ENCODE assay signal across 8 mouse cellular contexts in the genomic region with DNA sequence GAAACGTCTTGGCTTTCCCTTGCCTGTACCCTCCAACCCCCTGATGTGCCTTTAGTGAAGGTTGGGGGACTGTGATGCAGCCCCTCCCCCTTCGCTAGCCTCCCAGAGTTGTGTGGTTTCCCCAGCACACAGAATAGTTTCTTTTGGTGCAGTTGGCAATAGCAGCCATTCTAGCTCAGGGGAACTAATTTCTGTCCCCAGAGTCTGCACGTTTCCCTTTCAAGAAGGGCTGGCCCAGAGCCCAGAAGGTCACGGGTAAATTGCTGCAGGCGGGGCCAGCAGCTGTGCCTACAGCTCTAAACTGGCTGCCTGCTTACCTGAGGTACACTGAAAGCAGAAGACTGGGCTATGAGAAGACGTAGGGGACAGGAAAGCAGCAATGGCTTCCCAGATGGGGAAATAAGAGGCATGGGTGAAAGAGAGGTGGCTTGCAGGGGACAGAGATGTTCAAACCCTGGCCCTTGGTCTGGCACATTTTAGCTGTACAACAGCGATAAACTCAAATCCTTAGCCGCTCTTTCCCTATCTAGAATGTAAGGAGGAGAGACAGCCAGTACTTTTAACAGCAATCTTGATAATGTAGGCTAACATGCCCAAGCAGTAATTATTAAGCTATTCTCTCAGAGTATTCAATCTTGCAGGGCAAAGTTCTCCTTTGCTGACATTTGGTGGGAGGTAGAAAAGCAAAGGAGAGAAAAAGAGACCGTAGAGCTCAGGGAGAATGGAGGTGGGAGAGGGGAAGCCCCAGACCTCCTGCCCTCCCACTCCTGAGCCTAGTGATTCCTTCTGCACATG. TPM values are rescaled to one million over a fixed set of nuclear protein-coding genes. Genes with fewer than 3 reads are reported as not detected.
DNase-seq lines count a peak whose midpoint lies in the region; ATAC-seq and TF ChIP-seq lines count a peak whose summit lies in the region.

No protein-coding gene starts in this region.

- H3K4me3 ChIP-seq in forebrain, embryonic 15.5 days, result peak overlapping the region; percentile 34
- H3K4me3 ChIP-seq in heart, postnatal 0 days (ENCODE audit: low read depth, low read length), result peak overlapping the region; percentile 52
- H3K4me3 ChIP-seq in lung, embryonic 16.5 days (ENCODE audit: low read length), result peak overlapping the region; percentile 49

- WGBS in forebrain, embryonic 15.5 days, result 20% methylated on average over 9 of the region's 9 CpGs
- WGBS in heart, postnatal 0 days, result 13% methylated on average over 9 of the region's 9 CpGs
- 21% methylated on average over 9 of the region's 9 CpGs for WGBS in lung, embryonic 16.5 days

- no peaks in the 10 kb centered on the region for H3K36me3 ChIP-seq in forebrain, embryonic 15.5 days
- no peaks in the 10 kb centered on the region for H3K36me3 ChIP-seq in heart, postnatal 0 days (replicated peaks; ENCODE audit: control insufficient read depth, insufficient read depth, low read length)
- H3K36me3 ChIP-seq in lung, embryonic 16.5 days (ENCODE audit: control insufficient read depth, insufficient read depth, low read length), result no peaks in the 10 kb centered on the region

- peak overlapping the region; percentile 57 for H3K4me2 ChIP-seq in forebrain, embryonic 15.5 days (replicated peaks)
- peak overlapping the region; percentile 84 for H3K4me2 ChIP-seq in heart, postnatal 0 days (ENCODE audit: low read depth, low read length)
- peak overlapping the region; percentile 80 for H3K4me2 ChIP-seq in lung, embryonic 16.5 days (ENCODE audit: low read depth, low read length)

- no peaks in the 10 kb centered on the region for H3K27me3 ChIP-seq in forebrain, embryonic 15.5 days
- H3K27me3 ChIP-seq in heart, postnatal 0 days (ENCODE audit: control insufficient read depth, insufficient read depth, low read length), result no peaks in the 10 kb centered on the region
- no peaks in the 10 kb centered on the region for H3K27me3 ChIP-seq in lung, embryonic 16.5 days (ENCODE audit: control insufficient read depth, insufficient read depth, low read depth, low read length)

- no peak for TF ChIP-seq EP300 in heart, postnatal 0 days (IDR thresholded peaks at IDR 0.05; ENCODE audit: low read depth)

- peak; percentile 20 for DNase-seq in ZHBTc4 (ENCODE audit: low read depth, low spot score)
- peak; percentile 2 for DNase-seq in cerebellum, adult 8-10 months
- peak; percentile 89 for DNase-seq in heart, postnatal 0 days (ENCODE audit: low spot score)
- DNase-seq in kidney, postnatal 14 days, result peak; percentile 92
- peak; percentile 65 for DNase-seq in ovary, postnatal 36 days (ENCODE audit: low spot score)
- no peak for DNase-seq in thymus, postnatal 10 days (ENCODE audit: low spot score in 2 of 2)

- peak overlapping the region; percentile 77 for H3K27ac ChIP-seq in forebrain, embryonic 15.5 days (replicated peaks)
- peak overlapping the region; percentile 96 for H3K27ac ChIP-seq in heart, postnatal 0 days (ENCODE audit: low read depth)
- H3K27ac ChIP-seq in lung, embryonic 16.5 days (ENCODE audit: low read length), result peak overlapping the region; percentile 89

- no peaks in the 10 kb centered on the region for H3K9me3 ChIP-seq in forebrain, embryonic 15.5 days
- H3K9me3 ChIP-seq in heart, postnatal 0 days (replicated peaks; ENCODE audit: control insufficient read depth, low read length), result no peaks in the 10 kb centered on the region
- H3K9me3 ChIP-seq in lung, embryonic 16.5 days (ENCODE audit: control insufficient read depth, low read length), result no peaks in the 10 kb centered on the region

- no peak for TF ChIP-seq CTCF in heart, postnatal 0 days (IDR thresholded peaks at IDR 0.05; ENCODE audit: low read depth)

- ATAC-seq in forebrain, embryonic 15.5 days (replicated peaks), result peak; percentile 85
- peak; percentile 57 for ATAC-seq in heart, postnatal 0 days (ENCODE audit: insufficient read depth, low read depth)
- peak; percentile 66 for ATAC-seq in lung, embryonic 16.5 days (ENCODE audit: low read depth)

- H3K9ac ChIP-seq in forebrain, embryonic 15.5 days (replicated peaks), result 0 out of 2 replicates have a peak overlapping the region, but pooled peaks have one; percentile 5
- peak overlapping the region; percentile 57 for H3K9ac ChIP-seq in heart, postnatal 0 days (replicated peaks; ENCODE audit: low read depth, low read length)
- H3K9ac ChIP-seq in lung, embryonic 16.5 days (ENCODE audit: low read length), result peak overlapping the region; percentile 67

- peaks cover 25% of the 10 kb centered on the region for H3K4me1 ChIP-seq in forebrain, embryonic 15.5 days
- H3K4me1 ChIP-seq in heart, postnatal 0 days (ENCODE audit: control insufficient read depth, insufficient read depth), result peaks cover 20% of the 10 kb centered on the region
- peaks cover 24% of the 10 kb centered on the region for H3K4me1 ChIP-seq in lung, embryonic 16.5 days (replicated peaks; ENCODE audit: control insufficient read depth, insufficient read depth, low read length)

RNA-seq across cellular contexts. Expression of gene Lmcd1, which starts 0.9 kb away (rescaled TPM):
- 14.2 and 15.3 TPM in 2 replicates for polyA plus RNA-seq in forebrain, embryonic 15.5 days (2015; fragmentation: Nextera tagmentation; extraction: Ambion mirVana)
- 62.4 and 86.9 TPM in 2 replicates for total RNA-seq in heart, postnatal 0 days (2014; rRNA removed; ENCODE audit: low replicate concordance)
- polyA plus RNA-seq in heart, postnatal 0 days (2015; fragmentation: Nextera tagmentation; extraction: Ambion mirVana), result 34.8 and 35.2 TPM in 2 replicates
- 33.3 and 33.4 TPM in 2 replicates for polyA plus RNA-seq in lung, embryonic 16.5 days (2015; fragmentation: Nextera tagmentation; extraction: Ambion mirVana)

Comparison
In these comparisons a context has a peak if more than half of its experiments do, and no peak if none do; other contexts are left out.
1. DNase-seq: peak in ZHBTc4 (single experiment), cerebellum, adult 8-10 months (single experiment), heart, postnatal 0 days (single experiment), kidney, postnatal 14 days (single experiment) and ovary, postnatal 36 days (single experiment); none in thymus, postnatal 10 days (0 of 2).
2. H3K9ac ChIP-seq: peak in every context shown above with its lines; median percentile 67 in lung, embryonic 16.5 days; 57 in heart, postnatal 0 days; 5 in forebrain, embryonic 15.5 days.
3. Peak in every context shown above with its lines, with median percentiles within 50 percentile points of each other: ATAC-seq, H3K27ac ChIP-seq, H3K4me2 ChIP-seq and H3K4me3 ChIP-seq.